Mouse (Mus musculus): Measurements from ENCODE around the gene Ipmk. TPM values are rescaled to one million over a fixed set of nuclear protein-coding genes. Genes with fewer than 3 reads are reported as not detected.

The Ipmk gene
- polyA plus RNA-seq, 2 experiments = 5.1 to 7.9 TPM

DNA sequence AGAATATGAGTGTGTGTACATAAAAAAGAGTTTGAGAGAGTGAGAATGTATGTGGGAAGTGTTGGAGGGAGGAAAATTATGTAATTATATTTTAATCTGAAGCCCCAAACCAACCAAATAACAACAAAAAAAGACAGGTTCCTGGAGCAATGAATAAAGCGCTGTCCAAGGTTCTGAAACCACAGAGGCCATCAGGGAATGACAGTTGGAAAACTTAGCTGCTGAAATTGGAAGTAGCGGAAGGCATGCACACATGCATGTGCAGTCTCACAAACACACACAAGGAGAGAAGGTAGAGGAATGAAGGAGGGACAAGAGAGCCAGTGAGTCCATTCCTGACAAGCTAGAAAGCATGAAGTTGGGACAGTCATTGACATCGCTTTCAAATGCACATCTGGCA lies 56.1 kb downstream of the Ipmk start:
- H3K9ac ChIP-seq (replicated peaks) = no peak overlapping the region
- H3K4me3 ChIP-seq (ENCODE audit: insufficient read depth in 1 of 2, low read depth in 2 of 2, low read length in 2 of 2) = no peak overlapping the region
- 54% methylated on average over 3 of the region's 3 CpGs for WGBS (ENCODE audit: insufficient replicate concordance)
- H3K9me3 ChIP-seq (ENCODE audit: control insufficient read depth, low read length) = no peaks in the 10 kb centered on the region
- TF ChIP-seq CTCF (IDR thresholded peaks at IDR 0.05; ENCODE audit: low read depth) (no peak), EP300 (IDR thresholded peaks at IDR 0.05; ENCODE audit: low read depth) (no peak)
- H3K4me2 ChIP-seq (ENCODE audit: low read depth) = no peak overlapping the region
- H3K36me3 ChIP-seq (replicated peaks; ENCODE audit: control insufficient read depth, insufficient read depth, low read depth) = no peaks in the 10 kb centered on the region
- no peaks in the 10 kb centered on the region for H3K4me1 ChIP-seq (replicated peaks; ENCODE audit: control insufficient read depth in 2 of 2, insufficient read depth in 2 of 2, low read length in 1 of 2)
- ATAC-seq (ENCODE audit: insufficient read depth) = no peak
- DNase-seq (ENCODE audit: low read depth in 3 of 3, low spot score in 3 of 3) = no peak
- no peak overlapping the region for H3K27ac ChIP-seq
- H3K27me3 ChIP-seq (ENCODE audit: control insufficient read depth, insufficient read depth, low read length) = no peaks in the 10 kb centered on the region

DNA sequence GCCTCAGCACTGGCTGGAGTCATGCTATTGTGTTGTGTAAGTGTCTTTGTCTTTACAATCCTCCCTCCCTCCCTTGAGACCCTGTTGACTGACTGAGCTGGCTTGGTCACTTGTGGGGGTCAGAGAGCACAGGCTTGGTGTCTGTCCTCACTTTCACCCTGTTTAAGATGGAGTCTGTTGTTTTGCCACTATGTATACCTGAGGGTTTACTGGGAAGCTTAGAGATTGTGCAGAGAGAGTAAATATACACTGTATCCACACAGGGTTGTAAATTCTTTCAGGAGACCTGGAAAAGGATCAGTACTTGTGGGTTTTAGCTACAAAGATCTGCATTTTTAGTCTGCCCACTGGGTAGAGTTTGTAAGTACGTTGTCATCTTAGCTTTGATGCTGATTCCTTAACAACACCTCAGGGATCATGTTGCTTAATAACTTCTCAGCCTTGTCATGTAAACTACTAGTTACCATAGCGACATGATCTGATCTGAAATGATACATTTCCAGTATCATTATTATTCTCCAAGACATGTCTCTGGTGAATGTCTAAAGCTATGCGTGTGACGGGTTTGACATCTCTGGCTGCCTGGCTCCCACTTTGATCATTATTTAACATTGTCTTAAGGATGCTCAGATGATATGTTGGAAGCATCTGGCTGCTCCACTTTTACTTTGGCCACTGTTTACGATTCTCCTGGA lies 58.1 kb downstream of the Ipmk start:
- Histone ChIP-seq H3K36me3 (replicated peaks; ENCODE audit: control insufficient read depth, insufficient read depth, low read depth) (no peaks in the 10 kb centered on the region), H3K4me3 (ENCODE audit: insufficient read depth in 1 of 2, low read depth in 2 of 2, low read length in 2 of 2) (no peak overlapping the region), H3K27ac (no peak overlapping the region), H3K27me3 (ENCODE audit: control insufficient read depth, insufficient read depth, low read length) (no peaks in the 10 kb centered on the region), H3K9me3 (ENCODE audit: control insufficient read depth, low read length) (no peaks in the 10 kb centered on the region), H3K4me1 (replicated peaks; ENCODE audit: control insufficient read depth in 2 of 2, insufficient read depth in 2 of 2, low read length in 1 of 2) (no peaks in the 10 kb centered on the region), H3K9ac (replicated peaks) (no peak overlapping the region), H3K4me2 (ENCODE audit: low read depth) (no peak overlapping the region)
- DNase-seq (ENCODE audit: low read depth in 3 of 3, low spot score in 3 of 3) (no peak), ATAC-seq (ENCODE audit: insufficient read depth) (no peak)
- no peak for TF ChIP-seq EP300 (IDR thresholded peaks at IDR 0.05; ENCODE audit: low read depth)
- TF ChIP-seq CTCF (IDR thresholded peaks at IDR 0.05; ENCODE audit: low read depth) = no peak
- WGBS (ENCODE audit: insufficient replicate concordance) = 52% methylated on average over 5 of the region's 5 CpGs

DNA sequence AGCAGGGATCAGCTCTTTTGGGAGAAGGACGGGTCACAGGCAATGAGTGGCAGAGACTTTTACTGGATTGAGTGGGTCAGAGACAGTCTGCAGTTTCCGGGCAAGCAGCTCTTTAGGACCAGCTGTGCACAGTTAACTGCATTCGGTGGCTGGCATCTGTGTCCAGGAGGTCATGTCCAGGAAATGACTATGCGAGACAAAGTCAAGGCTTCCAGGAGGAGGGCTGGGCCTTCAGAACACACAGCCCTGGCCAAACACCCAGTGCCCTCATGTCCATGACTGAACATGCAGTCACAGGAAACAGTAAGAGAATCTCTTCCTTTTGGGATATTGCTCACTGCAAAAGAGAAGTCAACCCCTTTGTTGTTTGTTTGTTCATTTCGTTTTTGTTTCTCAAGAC lies 62.4 kb downstream of the Ipmk start:
- WGBS (ENCODE audit: insufficient replicate concordance) = 53% methylated on average over 5 of the region's 5 CpGs
- no peak for ATAC-seq (ENCODE audit: insufficient read depth)

DNA sequence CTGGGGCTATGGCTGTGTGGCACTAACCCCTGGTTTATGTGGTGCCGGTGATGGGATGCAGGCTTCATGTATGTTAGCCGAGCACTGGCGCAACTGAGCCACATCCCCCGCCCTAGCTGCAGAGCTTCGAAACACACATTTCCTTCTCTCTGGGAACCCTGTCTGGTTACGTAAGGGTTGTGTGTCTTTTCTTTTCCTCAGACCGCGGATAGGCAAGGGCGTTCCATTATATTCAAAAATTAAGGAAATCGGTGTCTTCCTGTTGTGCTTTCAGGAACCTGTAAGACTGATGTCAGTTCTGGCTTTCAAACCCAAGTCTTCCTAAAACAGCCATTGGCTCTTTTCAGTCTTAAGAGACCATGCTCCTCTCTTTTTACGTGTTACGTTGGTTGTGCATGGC lies 65.8 kb downstream of the Ipmk start:
- H3K27ac ChIP-seq = no peak overlapping the region
- H3K4me2 ChIP-seq (ENCODE audit: low read depth) = no peak overlapping the region
- 57% methylated on average over 12 of the region's 12 CpGs for WGBS (ENCODE audit: insufficient replicate concordance)
- no peak overlapping the region for H3K4me3 ChIP-seq (ENCODE audit: insufficient read depth in 1 of 2, low read depth in 2 of 2, low read length in 2 of 2)
- TF ChIP-seq EP300 (IDR thresholded peaks at IDR 0.05; ENCODE audit: low read depth) = no peak
- TF ChIP-seq CTCF (IDR thresholded peaks at IDR 0.05; ENCODE audit: low read depth) = no peak
- H3K9ac ChIP-seq (replicated peaks) = no peak overlapping the region
- H3K4me1 ChIP-seq (replicated peaks; ENCODE audit: control insufficient read depth in 2 of 2, insufficient read depth in 2 of 2, low read length in 1 of 2) = no peaks in the 10 kb centered on the region
- H3K27me3 ChIP-seq (ENCODE audit: control insufficient read depth, insufficient read depth, low read length) = no peaks in the 10 kb centered on the region
- ATAC-seq (ENCODE audit: insufficient read depth) (no peak), DNase-seq (ENCODE audit: low read depth in 3 of 3, low spot score in 3 of 3) (no peak)
- H3K9me3 ChIP-seq (ENCODE audit: control insufficient read depth, low read length) = no peaks in the 10 kb centered on the region
- no peaks in the 10 kb centered on the region for H3K36me3 ChIP-seq (replicated peaks; ENCODE audit: control insufficient read depth, insufficient read depth, low read depth)

More for the DNA sequence above, 62.4 kb downstream of the Ipmk start:
- no peak overlapping the region for H3K9ac ChIP-seq (replicated peaks)
- no peak for DNase-seq (ENCODE audit: low read depth in 3 of 3, low spot score in 3 of 3)
- H3K9me3 ChIP-seq (ENCODE audit: control insufficient read depth, low read length) = no peaks in the 10 kb centered on the region
- no peaks in the 10 kb centered on the region for H3K36me3 ChIP-seq (replicated peaks; ENCODE audit: control insufficient read depth, insufficient read depth, low read depth)
- no peaks in the 10 kb centered on the region for H3K4me1 ChIP-seq (replicated peaks; ENCODE audit: control insufficient read depth in 2 of 2, insufficient read depth in 2 of 2, low read length in 1 of 2)
- no peak for TF ChIP-seq EP300 (IDR thresholded peaks at IDR 0.05; ENCODE audit: low read depth)
- H3K27ac ChIP-seq = no peak overlapping the region
- no peak overlapping the region for H3K4me2 ChIP-seq (ENCODE audit: low read depth)
- no peaks in the 10 kb centered on the region for H3K27me3 ChIP-seq (ENCODE audit: control insufficient read depth, insufficient read depth, low read length)
- H3K4me3 ChIP-seq (ENCODE audit: insufficient read depth in 1 of 2, low read depth in 2 of 2, low read length in 2 of 2) = no peak overlapping the region

DNA sequence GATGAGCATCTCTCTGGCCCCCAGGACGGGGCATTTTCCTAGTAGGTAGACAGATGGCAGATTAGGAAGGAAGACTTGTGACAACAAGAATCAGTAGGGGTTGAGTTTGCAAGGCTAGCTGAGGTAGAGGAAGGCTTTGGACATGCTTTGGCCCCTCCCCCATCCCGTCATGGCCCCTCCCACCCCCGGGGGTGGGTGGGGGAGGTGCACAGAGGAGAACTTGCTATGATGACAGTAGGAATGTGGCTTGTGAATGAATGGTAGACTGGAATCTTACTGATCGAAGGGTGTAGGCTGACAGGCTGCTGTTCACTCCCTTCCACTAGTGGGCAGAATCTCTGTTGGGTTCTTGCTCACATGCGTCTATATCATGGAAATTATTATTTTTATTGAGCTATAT lies 74.0 kb downstream of the Ipmk start:
- 46% methylated on average over 5 of the region's 5 CpGs for WGBS (ENCODE audit: insufficient replicate concordance)
- H3K27me3 ChIP-seq (ENCODE audit: control insufficient read depth, insufficient read depth, low read length) = no peaks in the 10 kb centered on the region
- no peak overlapping the region for H3K4me2 ChIP-seq (ENCODE audit: low read depth)
- H3K27ac ChIP-seq = no peak overlapping the region
- DNase-seq (ENCODE audit: low read depth in 3 of 3, low spot score in 3 of 3) = no peak
- TF ChIP-seq CTCF (IDR thresholded peaks at IDR 0.05; ENCODE audit: low read depth) = no peak
- no peak for TF ChIP-seq EP300 (IDR thresholded peaks at IDR 0.05; ENCODE audit: low read depth)
- no peaks in the 10 kb centered on the region for H3K9me3 ChIP-seq (ENCODE audit: control insufficient read depth, low read length)
- H3K9ac ChIP-seq (replicated peaks) = no peak overlapping the region
- no peaks in the 10 kb centered on the region for H3K4me1 ChIP-seq (replicated peaks; ENCODE audit: control insufficient read depth in 2 of 2, insufficient read depth in 2 of 2, low read length in 1 of 2)
- no peaks in the 10 kb centered on the region for H3K36me3 ChIP-seq (replicated peaks; ENCODE audit: control insufficient read depth, insufficient read depth, low read depth)
- no peak for ATAC-seq (ENCODE audit: insufficient read depth)
- H3K4me3 ChIP-seq (ENCODE audit: insufficient read depth in 1 of 2, low read depth in 2 of 2, low read length in 2 of 2) = no peak overlapping the region

Measured in liver, embryonic 14.5 days (tissue).